Mouse (Mus musculus) E14TG2a.4 (cell line): ENCODE measurements around the gene Slc2a12.

Experiments used
- H3K27me3 ChIP-seq: 2 replicates; pipeline ENCODE4 v1.6.1; 2014; ENCODE audit warnings: low read length, control low read depth; ENCODE audit not compliant: insufficient read depth
- H3K36me3 ChIP-seq: 2 replicates; pipeline ENCODE4 v1.6.1; 2014; ENCODE audit warnings: low read length, control low read depth; ENCODE audit not compliant: insufficient read depth
- H3K4me1 ChIP-seq: replicated peaks from 2 replicates; pipeline ENCODE4 v1.6.1; 2014; ENCODE audit warnings: low read depth, low read length, control low read depth
- H3K4me3 ChIP-seq: replicated peaks from 2 replicates; pipeline ENCODE4 v1.5.1; 2014; ENCODE audit warnings: mild to moderate bottlenecking, low read length
- H3K9me3 ChIP-seq: 2 replicates; pipeline ENCODE4 v1.6.1; 2014; ENCODE audit warnings: low read length, control low read depth
- CTCF ChIP-seq: conservative IDR thresholded peaks from 2 replicates; pipeline ENCODE4 v1.5.1; 2014; ENCODE audit warnings: low read length
- NANOG ChIP-seq: IDR thresholded peaks from 2 replicates; pipeline ENCODE4 v1.6.1; 2014; ENCODE audit warnings: borderline replicate concordance, low read length, mixed read lengths
- POU5F1 ChIP-seq: IDR thresholded peaks from 2 replicates; pipeline ENCODE4 v1.6.1; 2014; ENCODE audit warnings: low read length, borderline replicate concordance

Gene Slc2a12

GRCm38 (mm10) chr10:22618842-22619241, 26.0 kb upstream of the Slc2a12 start:
- TF ChIP-seq POU5F1 (no peak), CTCF (peak; percentile 42)
- no peak overlapping the region for H3K4me3 ChIP-seq

GRCm38 (mm10) chr10:22628832-22629231, 16.0 kb upstream of the Slc2a12 start:
- Histone ChIP-seq H3K27me3 (no peaks in the 10 kb centered on the region), H3K4me1 (peaks cover 4% of the 10 kb centered on the region; the same call in 1 of the 2 replicates), H3K9me3 (no peaks in the 10 kb centered on the region), H3K36me3 (no peaks in the 10 kb centered on the region), H3K4me3 (no peak overlapping the region)
- TF ChIP-seq NANOG (no peak), CTCF (no peak), POU5F1 (no peak)

More at GRCm38 (mm10) chr10:22618842-22619241, 26.0 kb upstream of the Slc2a12 start:
- Histone ChIP-seq H3K4me1 (0 out of 2 replicates have a peak, but pooled peaks cover 3% of the 10 kb centered on the region), H3K9me3 (peaks cover 12% of the 10 kb centered on the region), H3K36me3 (no peaks in the 10 kb centered on the region), H3K27me3 (no peaks in the 10 kb centered on the region)

- no peaks in the 10 kb centered on the region for H3K9me3 ChIP-seq
- no peak for TF ChIP-seq POU5F1
- no peaks in the 10 kb centered on the region for H3K36me3 ChIP-seq
- no peak overlapping the region for H3K4me3 ChIP-seq
- H3K27me3 ChIP-seq, result no peaks in the 10 kb centered on the region
- peaks cover 4% of the 10 kb centered on the region; the same call in 1 of the 2 replicates for H3K4me1 ChIP-seq
Observed at GRCm38 (mm10) chr10:22631103-22631502, 13.7 kb upstream of the Slc2a12 start.

GRCm38 (mm10) chr10:22631528-22631927, 13.3 kb upstream of the Slc2a12 start:
- TF ChIP-seq NANOG, result no peak
- no peak for TF ChIP-seq CTCF
- TF ChIP-seq POU5F1, result no peak
- peaks cover 4% of the 10 kb centered on the region; the same call in 1 of the 2 replicates for H3K4me1 ChIP-seq
- no peaks in the 10 kb centered on the region for H3K9me3 ChIP-seq
- no peaks in the 10 kb centered on the region for H3K36me3 ChIP-seq
- H3K27me3 ChIP-seq, result no peaks in the 10 kb centered on the region
- no peak overlapping the region for H3K4me3 ChIP-seq

- Histone ChIP-seq H3K4me3 (no peak overlapping the region), H3K4me1 (peaks cover 4% of the 10 kb centered on the region; the same call in 1 of the 2 replicates), H3K27me3 (no peaks in the 10 kb centered on the region), H3K36me3 (no peaks in the 10 kb centered on the region), H3K9me3 (no peaks in the 10 kb centered on the region)
- TF ChIP-seq NANOG (no peak), POU5F1 (no peak), CTCF (no peak)
Observed at GRCm38 (mm10) chr10:22631956-22632355, 12.9 kb upstream of the Slc2a12 start.

GRCm38 (mm10) chr10:22633406-22634306, 11.2 kb upstream of the Slc2a12 start:
- H3K36me3 ChIP-seq, result no peaks in the 10 kb centered on the region
- no peak overlapping the region for H3K4me3 ChIP-seq
- peaks cover 4% of the 10 kb centered on the region; the same call in 1 of the 2 replicates for H3K4me1 ChIP-seq
- no peaks in the 10 kb centered on the region for H3K9me3 ChIP-seq
- no peaks in the 10 kb centered on the region for H3K27me3 ChIP-seq
- no peak for TF ChIP-seq NANOG
- no peak for TF ChIP-seq POU5F1
- no peak for TF ChIP-seq CTCF

GRCm38 (mm10) chr10:22637241-22637640, 7.6 kb upstream of the Slc2a12 start:
- H3K27me3 ChIP-seq, result no peaks in the 10 kb centered on the region

GRCm38 (mm10) chr10:22644171-22644570, 640 bp upstream of the Slc2a12 start:
- TF ChIP-seq CTCF (no peak), POU5F1 (no peak), NANOG (no peak)
- Histone ChIP-seq H3K4me1 (peaks cover 14% of the 10 kb centered on the region), H3K9me3 (peaks cover 9% of the 10 kb centered on the region; the same call in 1 of the 2 replicates), H3K36me3 (no peaks in the 10 kb centered on the region), H3K27me3 (peaks cover 17% of the 10 kb centered on the region), H3K4me3 (peak overlapping the region; percentile 78)

More at GRCm38 (mm10) chr10:22637241-22637640, 7.6 kb upstream of the Slc2a12 start:
- H3K36me3 ChIP-seq, result no peaks in the 10 kb centered on the region
- TF ChIP-seq CTCF (no peak), POU5F1 (no peak), NANOG (no peak)
- H3K4me3 ChIP-seq, result no peak overlapping the region
- H3K4me1 ChIP-seq, result peaks cover 4% of the 10 kb centered on the region; the same call in 1 of the 2 replicates
- H3K9me3 ChIP-seq, result no peaks in the 10 kb centered on the region

- no peaks in the 10 kb centered on the region for H3K36me3 ChIP-seq
- H3K9me3 ChIP-seq, result peaks cover 13% of the 10 kb centered on the region; the same call in 1 of the 2 replicates
- peaks cover 17% of the 10 kb centered on the region for H3K27me3 ChIP-seq
- no peak overlapping the region for H3K4me3 ChIP-seq
- H3K4me1 ChIP-seq, result peaks cover 14% of the 10 kb centered on the region
- TF ChIP-seq CTCF (no peak), POU5F1 (no peak), NANOG (no peak)
Observed at GRCm38 (mm10) chr10:22648702-22649101, 3.9 kb downstream of the Slc2a12 start.
